Mouse (Mus musculus): ENCODE results near the gene Glipr1l3. TPM values are rescaled to one million over a fixed set of nuclear protein-coding genes. Genes with fewer than 3 reads are reported as not detected.
A peak's percentile ranks its signal among the peaks of the same experiment; 100 is the strongest.
"Not testable (repeated sequence)": the region's sequence is repeated elsewhere in the genome, so short reads cannot be mapped to it uniquely, and the experiment has no call there.

The Glipr1l3 gene
- not detected in 2 replicates for total RNA-seq (2015; ENCODE audit: low replicate concordance)
- total RNA-seq (2017; ENCODE audit: low replicate concordance), result not detected in 2 replicates

DNA sequence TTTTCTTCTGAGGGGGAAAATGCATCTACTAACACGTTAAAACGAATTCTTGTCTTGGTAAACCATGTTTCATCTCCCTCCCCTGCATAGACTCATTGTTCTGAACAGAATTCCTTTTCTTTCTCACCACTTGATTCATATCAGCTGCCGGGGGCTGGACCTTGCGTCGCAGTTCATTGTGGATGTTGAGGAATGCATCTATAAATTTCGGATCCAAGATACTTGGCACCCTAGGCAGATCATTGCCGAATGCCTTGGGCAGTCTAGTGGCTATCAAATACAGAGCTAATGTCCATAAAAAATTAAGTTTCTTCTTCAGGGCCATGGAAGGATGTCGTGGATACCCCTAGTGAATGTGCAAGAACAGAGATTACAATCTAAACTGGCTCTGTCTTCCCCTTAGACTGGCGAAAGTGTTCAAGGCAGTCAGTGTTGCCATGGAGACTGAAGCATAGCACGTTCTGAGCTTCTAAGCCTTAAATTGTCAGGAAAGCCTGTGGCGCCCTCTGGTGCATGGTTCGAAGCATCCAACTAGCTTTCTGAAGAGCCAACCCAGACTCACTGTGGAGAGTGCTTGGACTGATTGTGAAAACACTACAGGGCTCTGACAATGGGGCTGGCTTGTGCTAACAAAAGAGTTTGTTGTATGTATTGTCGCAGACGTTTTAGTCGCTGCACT is at the start of gene Glipr1l3:
Gene Glipr1l3, minus strand, starts transcription at position 446 of the 679 bp plus-strand sequence.
- not testable (repeated sequence) for ATAC-seq (replicated peaks; ENCODE audit: low FRiP score, poor library complexity, severe bottlenecking)

DNA sequence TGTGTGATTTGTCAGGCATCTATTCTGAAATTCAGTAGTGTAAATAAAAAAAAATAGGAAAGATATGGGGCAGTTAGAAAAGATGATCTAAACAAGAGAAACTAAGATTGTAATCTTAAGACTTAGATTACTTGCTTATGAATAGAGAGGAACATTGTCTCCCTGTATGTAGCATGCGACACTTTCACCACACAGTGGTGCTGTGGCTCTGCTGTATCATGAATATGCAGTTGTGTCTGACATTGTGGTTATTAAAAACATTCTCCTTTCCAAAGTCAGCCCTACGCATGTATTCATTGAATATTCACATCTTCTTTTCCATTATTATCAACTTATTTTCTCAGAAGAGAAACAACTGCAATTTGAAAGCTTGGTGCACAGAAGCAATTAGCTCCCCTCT is 43.3 kb upstream of the Glipr1l3 start:
- ATAC-seq (replicated peaks; ENCODE audit: low FRiP score, poor library complexity, severe bottlenecking), result no peak

DNA sequence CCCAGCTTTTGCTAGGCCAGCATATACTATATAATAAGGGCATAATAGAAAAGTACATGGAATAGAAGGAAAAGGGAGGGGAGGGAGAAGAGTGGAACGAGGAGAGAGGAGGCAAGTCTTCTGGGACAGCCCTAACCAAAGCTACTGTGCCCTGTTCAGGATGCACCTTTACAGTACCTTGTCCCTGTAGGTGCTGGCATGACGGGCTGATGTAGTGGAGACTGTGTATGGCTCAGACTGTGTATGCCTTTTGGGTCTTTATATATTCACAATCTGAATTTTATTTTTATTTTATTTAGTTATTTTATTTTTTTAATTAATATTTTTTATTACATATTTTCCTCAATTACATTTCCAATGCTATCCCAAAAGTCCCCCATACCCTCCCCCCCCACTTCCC is 33.8 kb upstream of the Glipr1l3 start:
- not testable (repeated sequence) for ATAC-seq (replicated peaks; ENCODE audit: low FRiP score, poor library complexity, severe bottlenecking)

DNA sequence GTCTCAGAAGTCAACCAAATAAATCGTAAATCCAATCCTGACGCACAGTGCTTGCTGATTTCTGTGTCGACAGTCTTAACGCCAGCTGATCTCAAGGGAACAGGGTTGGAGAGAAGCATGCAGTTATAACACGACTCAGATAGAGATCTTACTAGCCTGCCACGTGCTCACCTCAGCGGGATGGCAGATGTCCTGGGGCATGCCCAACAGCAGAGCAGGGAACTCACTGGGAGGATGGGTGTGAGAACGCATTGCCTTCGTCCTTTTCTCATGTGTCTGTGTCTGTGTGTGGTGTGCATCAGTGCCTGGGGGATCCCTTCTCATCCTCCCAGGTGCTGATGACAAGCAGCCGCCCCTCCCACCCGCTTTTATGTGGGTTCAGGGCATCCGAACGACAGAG is 16.9 kb upstream of the Glipr1l3 start:
- not testable (repeated sequence) for ATAC-seq (replicated peaks; ENCODE audit: low FRiP score, poor library complexity, severe bottlenecking)

DNA sequence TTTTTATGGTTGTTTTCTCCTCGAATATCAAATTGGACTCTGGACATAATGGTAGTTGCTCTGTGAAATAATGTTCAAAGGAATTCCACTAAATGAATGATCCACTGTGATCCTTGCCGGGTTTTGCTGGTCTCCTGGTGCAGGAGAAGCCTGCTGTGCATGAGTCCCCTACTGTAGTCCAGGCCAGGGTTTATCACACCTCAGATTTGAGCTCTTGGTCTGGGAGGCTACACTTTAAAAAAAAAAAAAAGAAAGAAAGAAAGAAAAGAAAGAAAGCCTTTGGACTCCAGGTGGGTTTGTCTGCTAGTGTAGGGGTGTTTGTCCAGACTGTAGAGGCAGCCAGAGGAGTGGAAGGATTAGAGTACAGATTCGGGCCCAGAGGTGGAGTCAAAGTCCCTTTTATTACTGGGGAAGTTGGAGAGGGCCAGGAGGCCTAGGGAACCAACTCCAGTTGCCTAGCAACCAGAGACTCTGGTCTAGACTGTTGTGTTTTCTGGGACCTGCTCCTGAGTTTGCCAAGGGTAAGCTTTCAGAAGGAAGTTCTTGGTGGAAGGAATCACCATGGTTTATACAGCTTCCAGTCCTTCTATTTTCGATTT is 3.1 kb upstream of the Glipr1l3 start, which contains the start of gene Caps2:
Gene Caps2, plus strand, starts transcription at position 454 of the 599 bp plus-strand sequence.
- no peak for ATAC-seq (replicated peaks; ENCODE audit: low FRiP score, poor library complexity, severe bottlenecking)

DNA sequence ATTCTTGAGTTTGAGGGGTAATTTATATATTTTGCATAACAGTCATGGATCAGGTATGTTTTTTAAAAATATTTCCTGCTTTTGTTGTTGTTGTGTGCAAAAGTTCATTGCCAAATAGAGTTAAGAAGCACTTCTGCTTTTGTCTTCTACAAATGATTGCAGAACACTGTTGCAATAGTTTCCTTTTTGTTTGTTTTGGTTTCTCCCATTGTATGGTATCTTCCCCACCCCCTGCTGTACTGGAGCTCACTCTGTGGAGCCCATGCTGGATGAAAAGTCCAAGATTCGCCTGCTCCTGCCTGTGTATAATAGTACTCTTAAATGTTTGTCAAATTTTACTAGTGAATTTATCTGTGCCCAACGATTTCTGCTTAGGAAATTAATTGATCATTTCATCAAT is 20.3 kb downstream of the Glipr1l3 start:
- no peak for ATAC-seq (replicated peaks; ENCODE audit: low FRiP score, poor library complexity, severe bottlenecking)

DNA sequence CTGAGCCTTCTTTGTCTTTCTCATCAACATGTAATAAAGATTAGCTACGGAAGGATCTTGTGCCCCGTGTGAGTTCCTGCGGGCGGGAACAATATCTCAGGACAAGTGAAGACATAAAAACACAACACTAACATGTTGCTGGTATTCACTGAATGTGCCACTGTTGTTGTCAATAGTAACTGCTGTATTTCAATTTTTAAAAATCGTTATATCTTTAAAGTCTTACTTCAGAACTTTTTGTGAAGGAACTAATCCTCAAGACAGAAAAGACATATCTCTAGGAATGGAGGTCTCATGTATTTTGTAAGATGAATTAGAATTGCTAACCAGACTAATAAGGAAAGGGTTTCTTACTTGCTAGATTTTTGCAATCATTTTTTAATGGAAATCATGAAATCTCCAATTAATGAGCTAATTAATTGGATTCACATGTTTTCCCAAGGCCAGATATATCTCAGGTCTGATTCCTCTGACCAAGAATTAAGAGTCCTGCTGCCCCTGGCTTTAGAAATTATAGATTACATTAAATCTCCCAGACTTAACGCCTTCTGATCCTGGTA is 21.2 kb downstream of the Glipr1l3 start:
- ATAC-seq (replicated peaks; ENCODE audit: low FRiP score, poor library complexity, severe bottlenecking), result no peak

DNA sequence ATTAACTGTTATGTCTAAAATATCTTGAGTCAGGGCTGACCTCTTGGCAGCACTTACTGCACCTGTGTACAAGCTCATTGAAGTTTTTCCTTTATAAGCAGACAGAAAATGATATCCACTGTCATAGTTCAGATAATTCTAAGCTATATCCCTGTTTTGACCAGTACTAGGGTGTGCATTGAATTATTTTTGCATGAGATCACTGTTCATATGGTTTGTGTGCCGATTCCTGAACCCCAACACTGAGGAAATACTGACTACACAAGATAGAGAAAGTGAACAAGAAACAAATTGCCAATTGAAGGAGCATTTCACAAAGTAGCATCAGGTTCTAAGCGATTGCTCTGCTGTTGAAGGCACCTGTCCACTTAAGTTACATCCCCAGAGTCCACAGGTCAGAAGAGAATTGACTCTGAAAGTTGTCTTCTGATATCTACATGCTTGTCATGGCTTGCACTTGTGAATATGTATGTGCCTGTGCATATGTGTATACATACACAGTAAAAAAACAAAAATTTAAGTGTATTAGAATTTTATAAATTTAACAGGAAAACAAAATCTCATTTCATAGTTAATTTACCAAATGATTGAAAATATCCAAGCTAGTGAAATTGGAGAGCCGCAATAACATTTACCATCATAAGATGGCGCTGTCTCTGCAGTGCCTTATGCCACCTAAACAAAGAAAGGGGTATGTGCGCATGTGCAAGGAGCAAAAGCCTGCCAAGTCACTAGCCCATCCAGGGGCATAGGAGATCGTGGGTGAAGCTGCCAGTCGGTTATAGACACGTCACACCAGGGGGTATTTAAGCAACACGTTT is 21.9 kb downstream of the Glipr1l3 start:
- no peak for ATAC-seq (replicated peaks; ENCODE audit: low FRiP score, poor library complexity, severe bottlenecking)

DNA sequence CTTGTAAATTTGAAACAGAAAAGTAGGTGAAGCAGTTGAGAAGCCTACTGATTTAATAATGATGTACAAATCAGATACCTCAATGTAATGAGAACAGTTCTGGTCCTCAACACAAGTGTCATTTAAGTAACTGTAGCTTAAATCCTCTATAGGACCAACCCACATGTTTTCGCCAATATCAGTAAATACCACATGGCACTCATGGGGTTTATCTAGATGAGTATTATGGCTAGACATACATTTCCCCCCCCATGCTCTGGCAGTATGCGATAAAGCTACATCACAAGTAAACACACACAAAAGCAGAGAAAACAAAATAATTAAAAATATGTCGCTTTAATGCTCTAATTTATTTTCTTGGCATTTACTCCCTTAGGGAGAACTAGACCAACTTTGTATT is 27.9 kb downstream of the Glipr1l3 start:
- peak; percentile 77; the same call in 1 of the 2 replicates for ATAC-seq (replicated peaks; ENCODE audit: low FRiP score, poor library complexity, severe bottlenecking)

DNA sequence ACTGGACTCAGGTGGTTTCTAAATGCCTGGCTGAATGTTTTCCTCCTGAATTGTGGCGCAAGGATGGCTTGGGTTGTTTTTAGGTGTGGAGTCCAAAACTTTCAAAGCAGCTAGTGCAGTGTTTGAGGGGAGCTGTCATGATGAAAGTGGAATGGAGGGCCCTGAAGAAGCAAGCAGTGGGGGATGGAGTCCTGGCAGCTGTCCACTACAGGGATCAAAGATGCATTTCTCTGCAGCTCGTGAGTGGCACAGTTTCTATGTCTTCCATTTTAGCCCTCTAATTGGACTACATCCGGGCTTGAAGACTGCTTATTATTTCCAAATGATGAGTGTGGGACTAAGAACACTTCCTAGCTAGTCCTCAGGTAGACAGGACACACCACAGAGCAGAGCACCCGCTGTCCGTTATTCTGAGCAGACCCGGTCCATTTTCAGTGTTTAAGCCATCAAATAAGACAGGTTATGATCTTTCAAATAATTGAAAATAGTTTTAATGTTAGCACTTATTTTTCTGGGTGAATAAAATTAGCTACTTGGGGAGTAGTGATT is 32.4 kb downstream of the Glipr1l3 start:
- ATAC-seq (replicated peaks; ENCODE audit: low FRiP score, poor library complexity, severe bottlenecking), result not testable (repeated sequence)

DNA sequence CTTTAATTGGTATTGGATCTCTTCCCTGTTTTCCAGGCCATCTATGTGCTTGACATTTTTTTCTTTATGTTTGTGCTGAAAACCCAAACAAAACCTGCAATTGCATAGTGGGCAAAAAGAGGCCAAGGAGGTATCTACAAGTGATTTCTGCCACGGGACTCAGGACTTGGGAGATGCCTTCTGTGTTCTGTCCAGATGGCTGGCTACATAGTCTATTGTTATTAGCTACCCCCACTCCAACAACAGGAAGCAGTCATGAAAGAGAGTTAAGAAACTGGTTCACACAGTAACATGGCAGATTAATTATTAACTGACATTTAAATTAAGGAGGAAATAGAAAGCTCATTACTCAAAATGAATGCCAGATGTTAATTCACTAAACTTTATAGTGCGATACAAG is 35.0 kb downstream of the Glipr1l3 start:
- not testable (repeated sequence) for ATAC-seq (replicated peaks; ENCODE audit: low FRiP score, poor library complexity, severe bottlenecking)

DNA sequence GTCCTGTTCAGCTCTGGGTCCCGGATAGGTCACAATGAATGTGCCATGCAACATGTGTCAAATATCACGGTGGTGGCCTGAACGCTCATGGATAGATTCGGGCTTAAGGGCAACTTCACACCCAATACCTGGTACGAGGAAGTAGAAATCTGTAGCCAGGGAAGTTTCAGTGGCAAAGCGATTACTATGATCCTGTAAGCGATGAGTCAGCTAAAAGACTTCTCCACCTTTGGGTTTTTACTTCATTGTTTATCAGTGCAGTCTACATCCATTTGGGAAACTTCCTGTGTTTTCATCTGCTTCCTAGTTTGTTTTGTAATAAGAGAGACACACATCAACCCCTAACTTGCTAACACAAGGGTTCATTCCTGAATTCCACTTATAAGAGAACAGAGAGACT is 49.7 kb downstream of the Glipr1l3 start:
- no peak for ATAC-seq (replicated peaks; ENCODE audit: low FRiP score, poor library complexity, severe bottlenecking)

DNA sequence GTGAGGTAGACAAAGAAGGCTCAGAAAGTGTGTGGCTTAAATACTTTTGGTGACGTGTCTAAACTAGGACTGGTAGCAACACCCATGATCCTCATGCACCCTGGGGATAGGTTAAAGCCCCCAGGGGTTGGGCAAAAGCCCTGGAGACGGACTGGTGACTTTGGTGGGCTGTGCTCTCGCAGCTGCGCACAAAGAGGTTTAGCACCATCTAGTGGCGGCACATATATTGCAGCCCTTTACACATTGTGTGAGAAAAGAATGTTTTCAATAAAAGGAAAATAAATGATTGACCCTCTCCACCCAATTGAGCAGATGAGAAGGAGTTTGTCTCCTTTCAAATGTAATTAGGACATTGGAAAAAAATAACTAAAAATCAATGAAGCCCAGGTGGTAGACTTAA is 54.3 kb downstream of the Glipr1l3 start:
- ATAC-seq (replicated peaks; ENCODE audit: low FRiP score, poor library complexity, severe bottlenecking), result not testable (repeated sequence)

Other genes with a start within 250 kb of the Glipr1l3 start
- 9.0 and 19.6 TPM in 2 replicates for gene Krr1, start 187.7 kb downstream of the Glipr1l3 start, total RNA-seq (2015; ENCODE audit: low replicate concordance)
- gene Krr1, start 187.7 kb downstream of the Glipr1l3 start, total RNA-seq (2017; ENCODE audit: low replicate concordance), result 7.5 and 9.9 TPM in 2 replicates
- gene Glipr1, start 157.7 kb downstream of the Glipr1l3 start, total RNA-seq (2015; ENCODE audit: low replicate concordance), result 80.9 and 85.9 TPM in 2 replicates
- gene Glipr1, start 157.7 kb downstream of the Glipr1l3 start, total RNA-seq (2017; ENCODE audit: low replicate concordance), result 42.9 and 48.5 TPM in 2 replicates
- gene Glipr1l1, start 100.1 kb downstream of the Glipr1l3 start, total RNA-seq (2015; ENCODE audit: low replicate concordance), result not detected in 2 replicates
- not detected in 2 replicates for gene Glipr1l1, start 100.1 kb downstream of the Glipr1l3 start, total RNA-seq (2017; ENCODE audit: low replicate concordance)
- not detected in 2 replicates for gene Glipr1l2, start 77.0 kb downstream of the Glipr1l3 start, total RNA-seq (2015; ENCODE audit: low replicate concordance)
- 0.85 TPM in 1 of 2 replicates, not detected in the other for gene Glipr1l2, start 77.0 kb downstream of the Glipr1l3 start, total RNA-seq (2017; ENCODE audit: low replicate concordance)
- gene Caps2, start 3.3 kb upstream of the Glipr1l3 start, total RNA-seq (2015; ENCODE audit: low replicate concordance), result not detected in 2 replicates
- not detected in 2 replicates for gene Caps2, start 3.3 kb upstream of the Glipr1l3 start, total RNA-seq (2017; ENCODE audit: low replicate concordance)
- not detected in 2 replicates for gene Kcnc2, start 110.8 kb upstream of the Glipr1l3 start, total RNA-seq (2015; ENCODE audit: low replicate concordance)
- gene Kcnc2, start 110.8 kb upstream of the Glipr1l3 start, total RNA-seq (2017; ENCODE audit: low replicate concordance), result not detected in 2 replicates